In the genomic region with DNA sequence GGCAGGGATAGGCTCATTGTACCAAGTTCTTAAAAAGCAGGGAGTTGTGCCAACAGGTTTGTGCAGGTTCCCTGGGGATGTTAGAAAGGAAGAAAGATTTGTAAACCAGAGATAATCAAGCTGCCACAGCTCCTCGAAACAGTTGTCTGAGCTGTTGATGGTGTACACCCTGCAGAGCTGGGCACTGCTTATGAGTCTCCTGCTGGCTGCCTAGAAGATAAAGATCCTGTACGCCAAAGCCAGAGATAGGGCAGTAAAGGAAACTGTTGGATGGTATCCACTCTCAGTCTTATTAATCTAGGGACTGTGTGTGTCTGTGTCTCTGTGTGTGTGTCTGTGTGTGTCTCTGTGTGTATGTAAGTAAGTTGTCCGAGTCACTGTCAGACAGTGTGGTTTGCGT, we compare ENCODE assay signal across 33 mouse cellular contexts. TPM values are rescaled to one million over a fixed set of nuclear protein-coding genes. Genes with fewer than 3 reads are reported as not detected.
A peak's percentile ranks its signal among the peaks of the same experiment; 100 is the strongest.
DNase-seq lines count a peak whose midpoint lies in the region; ATAC-seq and TF ChIP-seq lines count a peak whose summit lies in the region.
"Had no signal": no experiment of that assay in that cellular context is flagged by ENCODE, and none has a peak within 500 bp of the region (broad histone marks: within the 10 kb centered on the region; RNA-seq: fewer than 3 reads in every experiment).

No protein-coding gene starts in this region.

- no peaks in the 10 kb centered on the region for H3K9me3 ChIP-seq in heart, embryonic 12.5 days (replicated peaks)
- H3K9me3 ChIP-seq in heart, embryonic 11.5 days (replicated peaks; ENCODE audit: control insufficient read depth, low read length): no peaks in the 10 kb centered on the region
- H3K9me3 ChIP-seq in lung, postnatal 0 days (ENCODE audit: low read length): no peaks in the 10 kb centered on the region
- H3K9me3 ChIP-seq in midbrain, embryonic 11.5 days (ENCODE audit: control insufficient read depth, low read length): no peaks in the 10 kb centered on the region
- H3K9me3 ChIP-seq: embryonic facial prominence, embryonic 12.5 days; G1E; heart, embryonic 13.5 days; hindbrain, embryonic 15.5 days; kidney, embryonic 15.5 days; limb, embryonic 13.5 days; megakaryocyte, embryonic 14.5 days had no signal

- no peak overlapping the region for H3K4me3 ChIP-seq in heart, embryonic 12.5 days
- no peak overlapping the region for H3K4me3 ChIP-seq in heart, embryonic 11.5 days (ENCODE audit: low read depth, low read length)
- H3K4me3 ChIP-seq in lung, postnatal 0 days (ENCODE audit: low read depth, low read length): no peak overlapping the region
- no peak overlapping the region for H3K4me3 ChIP-seq in midbrain, embryonic 11.5 days (ENCODE audit: low read depth, low read length)
- H3K4me3 ChIP-seq: embryonic facial prominence, embryonic 12.5 days; heart, embryonic 13.5 days; hindbrain, embryonic 15.5 days; kidney, embryonic 15.5 days; limb, embryonic 13.5 days; megakaryocyte, embryonic 14.5 days had no signal

- no peak for ATAC-seq in heart, embryonic 12.5 days (ENCODE audit: insufficient number of reproducible peaks, low FRiP score)
- no peak for ATAC-seq in heart, embryonic 11.5 days (replicated peaks; ENCODE audit: insufficient number of reproducible peaks, low FRiP score, low TSS enrichment)
- no peak for ATAC-seq in lung, postnatal 0 days
- no peak for ATAC-seq in midbrain, embryonic 11.5 days (ENCODE audit: low FRiP score)
- ATAC-seq: forebrain, postnatal 0 days had no signal

- H3K4me2 ChIP-seq in heart, embryonic 12.5 days: no peak overlapping the region
- no peak overlapping the region for H3K4me2 ChIP-seq in heart, embryonic 11.5 days
- no peak overlapping the region for H3K4me2 ChIP-seq in lung, postnatal 0 days (replicated peaks; ENCODE audit: low read depth, low read length)
- no peak overlapping the region for H3K4me2 ChIP-seq in midbrain, embryonic 11.5 days
- H3K4me2 ChIP-seq: embryonic facial prominence, embryonic 12.5 days; heart, embryonic 13.5 days; hindbrain, embryonic 15.5 days; kidney, embryonic 15.5 days; limb, embryonic 13.5 days; lung, embryonic 14.5 days had no signal

- peaks cover 17% of the 10 kb centered on the region for H3K36me3 ChIP-seq in heart, embryonic 12.5 days
- H3K36me3 ChIP-seq in heart, embryonic 11.5 days (ENCODE audit: control insufficient read depth, insufficient read depth, low read length): peaks cover 4% of the 10 kb centered on the region; the same call in 1 of the 2 replicates
- H3K36me3 ChIP-seq in lung, postnatal 0 days (ENCODE audit: insufficient read depth, low read length): no peaks in the 10 kb centered on the region
- H3K36me3 ChIP-seq in midbrain, embryonic 11.5 days (ENCODE audit: control insufficient read depth, insufficient read depth, low read length): no peaks in the 10 kb centered on the region
- H3K36me3 ChIP-seq: G1E had no signal

- no peak overlapping the region for H3K27ac ChIP-seq in heart, embryonic 12.5 days (ENCODE audit: poor library complexity, severe bottlenecking)
- no peak overlapping the region for H3K27ac ChIP-seq in heart, embryonic 11.5 days (ENCODE audit: low read depth, low read length)
- H3K27ac ChIP-seq in lung, postnatal 0 days (ENCODE audit: low read length): no peak overlapping the region
- H3K27ac ChIP-seq in midbrain, embryonic 11.5 days (ENCODE audit: low read depth, low read length): no peak overlapping the region
- H3K27ac ChIP-seq: embryonic facial prominence, embryonic 12.5 days; heart, embryonic 13.5 days; hindbrain, embryonic 15.5 days; kidney, embryonic 15.5 days; limb, embryonic 13.5 days; liver, embryonic 14.5 days had no signal

- no peak for TF ChIP-seq EP300 in lung, postnatal 0 days (IDR thresholded peaks at IDR 0.05)

- peak; percentile 42 to 57 for DNase-seq in cerebellum, postnatal 10 days
- no peak for DNase-seq in cerebellum, adult 8-10 months
- peak; percentile 48 for DNase-seq in lung, postnatal 0 days (ENCODE audit: low spot score)
- no peak for DNase-seq in lung, postnatal 25 days (ENCODE audit: low spot score)
- DNase-seq in midbrain, embryonic 11.5 days (ENCODE audit: low spot score, missing footprints): no peak
- DNase-seq: cerebellum, adult 11 months; forebrain, postnatal 0 days; gastrocnemius, postnatal 36 days; heart, adult 18-20 months; heart, postnatal 10 days; kidney, adult 18-20 months; kidney, postnatal 25 days; lung, embryonic 14.5 days; lung, postnatal 36 days; midbrain, embryonic 14.5 days; retina, postnatal 1 day; right cerebral cortex, postnatal 14 days; thymus, postnatal 14 days had no signal

- 51% methylated on average over 4 of the region's 4 CpGs for WGBS in heart, embryonic 12.5 days
- 58% methylated on average over 4 of the region's 4 CpGs for WGBS in heart, embryonic 11.5 days (ENCODE audit: insufficient replicate concordance)
- 61% methylated on average over 4 of the region's 4 CpGs for WGBS in lung, postnatal 0 days
- 84% methylated on average over 4 of the region's 4 CpGs for WGBS in midbrain, embryonic 11.5 days

- H3K4me1 ChIP-seq in heart, embryonic 12.5 days (replicated peaks): peaks cover 49% of the 10 kb centered on the region
- peaks cover 14% of the 10 kb centered on the region for H3K4me1 ChIP-seq in heart, embryonic 11.5 days (ENCODE audit: control insufficient read depth, insufficient read depth, low read length)
- no peaks in the 10 kb centered on the region for H3K4me1 ChIP-seq in lung, postnatal 0 days (ENCODE audit: insufficient read depth, low read depth, low read length)
- no peaks in the 10 kb centered on the region for H3K4me1 ChIP-seq in midbrain, embryonic 11.5 days (ENCODE audit: control insufficient read depth, insufficient read depth, low read length)
- H3K4me1 ChIP-seq: kidney, embryonic 15.5 days had no signal

- TF ChIP-seq CTCF in lung, postnatal 0 days (IDR thresholded peaks at IDR 0.05): no peak

- no peaks in the 10 kb centered on the region for H3K27me3 ChIP-seq in heart, embryonic 12.5 days (replicated peaks)
- no peaks in the 10 kb centered on the region for H3K27me3 ChIP-seq in heart, embryonic 11.5 days (ENCODE audit: control insufficient read depth, insufficient read depth, low read length)
- H3K27me3 ChIP-seq in lung, postnatal 0 days (replicated peaks; ENCODE audit: insufficient read depth, low read length): no peaks in the 10 kb centered on the region
- no peaks in the 10 kb centered on the region for H3K27me3 ChIP-seq in midbrain, embryonic 11.5 days (ENCODE audit: control insufficient read depth, insufficient read depth, low read length)
- H3K27me3 ChIP-seq: embryonic facial prominence, embryonic 12.5 days; heart, embryonic 13.5 days; hindbrain, embryonic 15.5 days; kidney, embryonic 15.5 days; limb, embryonic 13.5 days had no signal

- 0 out of 2 replicates have a peak overlapping the region, but pooled peaks have one; percentile 24 for H3K9ac ChIP-seq in heart, embryonic 12.5 days
- no peak overlapping the region for H3K9ac ChIP-seq in heart, embryonic 11.5 days (ENCODE audit: low read depth, low read length)
- H3K9ac ChIP-seq in lung, postnatal 0 days (replicated peaks; ENCODE audit: low read depth): no peak overlapping the region
- no peak overlapping the region for H3K9ac ChIP-seq in midbrain, embryonic 11.5 days (ENCODE audit: low read length)
- H3K9ac ChIP-seq: embryonic facial prominence, embryonic 12.5 days; forebrain, postnatal 0 days; heart, embryonic 13.5 days; hindbrain, embryonic 15.5 days; kidney, embryonic 15.5 days; limb, embryonic 13.5 days; liver, embryonic 14.5 days; lung, embryonic 14.5 days had no signal

RNA-seq across cellular contexts. Expression of gene Sort1, which starts 37.8 kb away (rescaled TPM):
- polyA plus RNA-seq in heart, embryonic 12.5 days (2016; fragmentation: Nextera tagmentation; extraction: Ambion mirVana): 31.9 and 32.4 TPM in 2 replicates
- 20.2 and 28.7 TPM in 2 replicates for polyA plus RNA-seq in heart, embryonic 11.5 days (2014; fragmentation: Nextera tagmentation; extraction: Ambion mirVana)
- 30.8 and 34.2 TPM in 2 replicates for polyA plus RNA-seq in lung, postnatal 0 days (2015; fragmentation: Nextera tagmentation; extraction: Ambion mirVana)
- 27.0 and 27.1 TPM in 2 replicates for polyA plus RNA-seq in midbrain, embryonic 11.5 days (2014; fragmentation: Nextera tagmentation; extraction: Ambion mirVana)

RNA-seq across cellular contexts. Expression of gene Mybphl, which starts 43.0 kb away (rescaled TPM):
- polyA plus RNA-seq in heart, embryonic 12.5 days (2016; fragmentation: Nextera tagmentation; extraction: Ambion mirVana): 35.1 and 39.8 TPM in 2 replicates
- 70.4 and 77.2 TPM in 2 replicates for polyA plus RNA-seq in heart, embryonic 11.5 days (2014; fragmentation: Nextera tagmentation; extraction: Ambion mirVana)
- polyA plus RNA-seq in lung, postnatal 0 days (2015; fragmentation: Nextera tagmentation; extraction: Ambion mirVana): 5.6 and 7.1 TPM in 2 replicates
- polyA plus RNA-seq in midbrain, embryonic 11.5 days (2014; fragmentation: Nextera tagmentation; extraction: Ambion mirVana): 0.12 TPM in 1 of 2 replicates, not detected in the other
- polyA plus RNA-seq: forebrain, embryonic 11.5 days; forebrain, postnatal 0 days; G1E; intestine, embryonic 14.5 days; kidney, embryonic 15.5 days; limb, embryonic 13.5 days; midbrain, embryonic 14.5 days; small intestine, adult 2 months; stomach, embryonic 14.5 days; urinary bladder, adult 2 months had no signal

Comparison
In these comparisons a context has a peak if more than half of its experiments do, and no peak if none do; other contexts are left out.
1. DNase-seq: peak in cerebellum, postnatal 10 days (2 of 2) and lung, postnatal 0 days (single experiment); none in cerebellum, adult 8-10 months (single experiment), lung, postnatal 25 days (single experiment) and midbrain, embryonic 11.5 days (single experiment).